Mouse (Mus musculus): ENCODE data around the gene Itgam. TPM values are rescaled to one million over a fixed set of nuclear protein-coding genes. Genes with fewer than 3 reads are reported as not detected.
"Not testable (repeated sequence)": the region's sequence is repeated elsewhere in the genome, so short reads cannot be mapped to it uniquely, and the experiment has no call there.

Itgam gene
- polyA plus RNA-seq, 1 experiment: 4.2 TPM

DNA sequence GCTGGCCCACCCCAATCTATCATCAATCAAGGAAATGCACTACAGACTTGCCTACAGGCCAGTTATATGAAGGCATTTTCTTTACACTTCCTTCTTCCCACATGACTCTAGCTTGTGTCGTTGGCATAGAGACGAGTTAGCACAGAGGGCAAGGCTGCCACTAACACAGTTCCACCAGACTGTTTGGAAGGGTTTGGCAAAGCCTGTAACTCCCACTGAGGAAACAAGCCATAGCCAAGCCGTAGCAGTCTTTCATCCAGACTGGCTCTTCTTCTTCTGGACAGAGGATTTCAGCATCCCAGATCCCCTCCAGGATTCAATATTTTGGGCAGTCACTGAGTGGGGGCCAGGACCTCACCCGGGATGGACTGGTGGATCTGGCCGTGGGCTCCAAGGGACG, 77.2 kb downstream of the Itgam start:
- no peaks in the 10 kb centered on the region for H3K4me1 ChIP-seq (ENCODE audit: control insufficient read depth, insufficient read depth, low read length)
- 17% methylated on average over 6 of the region's 6 CpGs for WGBS
- no peak overlapping the region for H3K27ac ChIP-seq (ENCODE audit: insufficient read depth, low read length)
- no peak overlapping the region for H3K4me3 ChIP-seq (replicated peaks; ENCODE audit: insufficient read depth, low read depth, low read length)
- DNase-seq: peak; percentile 18 to 58
- H3K27me3 ChIP-seq (ENCODE audit: control insufficient read depth, insufficient read depth, low read length): no peaks in the 10 kb centered on the region
- no peak for TF ChIP-seq POLR2A (IDR thresholded peaks at IDR 0.05; ENCODE audit: borderline replicate concordance, insufficient read depth, low read length)
- TF ChIP-seq CTCF (IDR thresholded peaks at IDR 0.05; ENCODE audit: borderline replicate concordance, insufficient read depth, low read depth, low read length): no peak

DNA sequence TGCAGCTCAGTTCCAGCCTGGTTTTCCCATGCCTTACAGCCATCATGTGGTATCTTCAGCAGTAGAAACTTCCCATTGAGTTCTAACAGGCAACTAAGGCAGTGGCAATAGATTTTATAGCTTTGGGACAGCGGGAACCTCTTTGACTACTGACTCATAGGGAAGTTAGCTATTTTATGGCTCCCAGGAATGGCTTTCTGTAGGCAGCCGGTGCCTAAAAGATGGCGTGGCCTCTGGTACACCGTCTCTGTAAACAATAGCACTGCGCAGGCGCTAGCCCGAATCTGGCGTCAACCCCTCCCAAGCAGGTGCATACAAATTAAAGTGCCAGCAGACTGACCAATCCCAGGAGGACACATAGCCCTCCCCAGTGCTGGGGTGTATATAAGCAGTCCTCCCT, 88.5 kb downstream of the Itgam start:
- Histone ChIP-seq H3K27me3 (ENCODE audit: control insufficient read depth, insufficient read depth, low read length) (no peaks in the 10 kb centered on the region; the same call in 1 of the 2 replicates), H3K27ac (ENCODE audit: insufficient read depth, low read length) (no peak overlapping the region), H3K4me3 (replicated peaks; ENCODE audit: insufficient read depth, low read depth, low read length) (no peak overlapping the region), H3K4me1 (ENCODE audit: control insufficient read depth, insufficient read depth, low read length) (no peaks in the 10 kb centered on the region)
- DNase-seq: no peak
- TF ChIP-seq CTCF (IDR thresholded peaks at IDR 0.05; ENCODE audit: borderline replicate concordance, insufficient read depth, low read depth, low read length): no peak
- TF ChIP-seq POLR2A (IDR thresholded peaks at IDR 0.05; ENCODE audit: borderline replicate concordance, insufficient read depth, low read length): no peak
- 88% methylated on average over 8 of the region's 8 CpGs for WGBS

DNA sequence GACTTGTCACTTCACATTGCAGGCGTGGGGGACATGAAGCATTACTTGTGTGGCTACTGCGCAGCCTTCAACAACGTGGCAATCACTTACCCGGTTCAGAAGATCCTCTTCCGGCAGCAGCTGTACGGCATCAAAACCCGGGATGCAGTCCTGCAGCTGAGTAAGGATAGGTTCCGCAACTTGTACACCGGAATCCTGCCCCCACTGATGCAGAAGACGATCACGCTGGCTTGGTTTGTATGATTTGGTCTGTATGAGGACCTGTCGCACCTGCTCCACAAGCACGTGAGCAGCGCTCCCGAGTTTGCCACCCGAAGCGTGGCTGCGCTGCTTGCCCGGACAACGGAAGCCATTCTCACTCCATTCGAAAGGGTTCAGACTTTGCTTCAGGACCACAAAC, 91.6 kb downstream of the Itgam start, which contains the start of gene Itgad:
Gene Itgad (plus strand): TSS at position 301 of the 400 bp plus-strand sequence.
- Histone ChIP-seq H3K4me3 (replicated peaks; ENCODE audit: insufficient read depth, low read depth, low read length) (no peak within 1 kb of the TSS), H3K4me1 (ENCODE audit: control insufficient read depth, insufficient read depth, low read length) (no peaks in the 10 kb centered on the region), H3K27ac (ENCODE audit: insufficient read depth, low read length) (no peak within 1 kb of the TSS), H3K27me3 (ENCODE audit: control insufficient read depth, insufficient read depth, low read length) (no peaks in the 10 kb centered on the region)
- WGBS: 91% methylated on average over 21 of the region's 21 CpGs
- no peak for DNase-seq
- no peak for TF ChIP-seq POLR2A (IDR thresholded peaks at IDR 0.05; ENCODE audit: borderline replicate concordance, insufficient read depth, low read length)
- no peak for TF ChIP-seq CTCF (IDR thresholded peaks at IDR 0.05; ENCODE audit: borderline replicate concordance, insufficient read depth, low read depth, low read length)

DNA sequence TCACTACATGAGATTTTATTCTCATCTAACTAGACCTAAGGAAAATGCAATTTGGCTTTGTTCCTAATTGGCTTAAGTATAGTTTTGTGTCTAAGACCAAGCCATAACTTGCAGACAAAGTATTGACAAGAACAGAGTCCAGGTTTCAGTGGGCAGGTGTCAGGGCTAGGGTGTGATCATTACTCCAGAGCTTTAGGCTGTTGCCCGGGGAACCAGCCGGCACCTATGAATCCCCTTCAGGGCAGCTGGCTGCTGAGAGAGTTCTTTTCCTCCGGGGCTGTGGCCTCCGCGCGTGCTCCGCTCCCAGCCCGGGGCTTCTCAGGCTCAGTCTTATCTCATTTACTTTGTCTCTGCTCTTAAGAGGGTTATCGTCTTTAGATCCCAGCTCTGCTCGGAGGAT, 92.5 kb downstream of the Itgam start:
- 72% methylated on average over 10 of the region's 10 CpGs for WGBS
- no peak for DNase-seq
- no peaks in the 10 kb centered on the region for H3K4me1 ChIP-seq (ENCODE audit: control insufficient read depth, insufficient read depth, low read length)
- no peak overlapping the region for H3K4me3 ChIP-seq (replicated peaks; ENCODE audit: insufficient read depth, low read depth, low read length)
- TF ChIP-seq POLR2A (IDR thresholded peaks at IDR 0.05; ENCODE audit: borderline replicate concordance, insufficient read depth, low read length) (no peak), CTCF (IDR thresholded peaks at IDR 0.05; ENCODE audit: borderline replicate concordance, insufficient read depth, low read depth, low read length) (no peak)
- H3K27ac ChIP-seq (ENCODE audit: insufficient read depth, low read length): no peak overlapping the region
- no peaks in the 10 kb centered on the region for H3K27me3 ChIP-seq (ENCODE audit: control insufficient read depth, insufficient read depth, low read length)

DNA sequence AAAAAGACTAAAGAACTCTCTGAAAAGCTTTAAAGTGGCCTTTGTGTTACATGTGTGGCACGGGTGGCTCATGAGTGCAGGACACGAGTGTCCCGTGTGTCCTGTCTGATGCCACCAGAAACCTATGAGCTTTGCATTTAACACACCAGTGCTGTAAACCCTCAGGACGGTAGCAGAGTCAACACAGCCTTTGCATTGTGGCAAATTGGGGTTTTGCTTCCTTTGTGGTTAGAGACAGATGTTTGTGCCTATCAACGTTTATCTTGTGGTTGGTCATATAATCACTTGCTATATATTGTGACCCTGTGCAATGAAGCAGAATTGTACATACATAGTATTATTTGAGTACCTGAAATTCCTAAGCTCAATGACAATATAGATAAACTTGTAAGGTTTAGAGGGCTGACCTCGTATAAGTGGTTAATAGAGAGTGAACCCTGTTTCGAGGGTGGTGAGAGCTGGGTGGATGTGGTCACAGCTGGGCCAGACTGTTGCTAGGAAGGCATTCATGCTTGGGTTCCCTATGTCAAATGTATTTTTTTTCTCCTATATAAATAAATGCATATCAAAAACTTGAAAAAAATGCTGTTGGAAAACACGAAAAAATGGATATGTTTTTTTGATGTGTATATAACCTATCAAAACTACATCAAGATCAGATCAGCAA, 96.4 kb downstream of the Itgam start:
- H3K4me1 ChIP-seq (ENCODE audit: control insufficient read depth, insufficient read depth, low read length); H3K27ac ChIP-seq (ENCODE audit: insufficient read depth, low read length); H3K27me3 ChIP-seq (ENCODE audit: control insufficient read depth, insufficient read depth, low read length); DNase-seq; H3K4me3 ChIP-seq (replicated peaks; ENCODE audit: insufficient read depth, low read depth, low read length): not testable (repeated sequence)
- WGBS: 85% methylated on average over 8 of the region's 8 CpGs

DNA sequence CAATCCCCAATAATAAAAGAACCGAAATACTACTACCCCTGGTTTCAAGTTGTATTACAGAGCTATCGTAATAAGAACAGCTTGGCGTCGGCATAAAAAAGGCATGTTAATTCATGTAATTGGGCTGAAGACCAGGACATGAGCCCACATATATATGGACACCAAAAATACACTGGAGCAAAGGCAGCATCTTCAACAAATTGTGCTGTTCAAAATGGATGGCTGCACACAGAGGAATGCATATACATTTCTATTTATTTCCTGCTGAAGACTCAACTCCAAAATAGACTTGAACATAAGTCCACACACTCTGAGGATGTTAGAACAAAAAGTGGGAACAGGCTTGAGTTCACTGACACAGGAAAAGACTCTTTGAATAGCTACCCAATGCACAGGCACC, 101.6 kb downstream of the Itgam start:
- no peak for DNase-seq
- Histone ChIP-seq H3K4me3 (replicated peaks; ENCODE audit: insufficient read depth, low read depth, low read length) (no peak overlapping the region), H3K27me3 (ENCODE audit: control insufficient read depth, insufficient read depth, low read length) (no peaks in the 10 kb centered on the region), H3K27ac (ENCODE audit: insufficient read depth, low read length) (no peak overlapping the region), H3K4me1 (ENCODE audit: control insufficient read depth, insufficient read depth, low read length) (no peaks in the 10 kb centered on the region)
- 96% methylated on average over 4 of the region's 4 CpGs for WGBS
- TF ChIP-seq CTCF (IDR thresholded peaks at IDR 0.05; ENCODE audit: borderline replicate concordance, insufficient read depth, low read depth, low read length) (no peak), POLR2A (IDR thresholded peaks at IDR 0.05; ENCODE audit: borderline replicate concordance, insufficient read depth, low read length) (no peak)

DNA sequence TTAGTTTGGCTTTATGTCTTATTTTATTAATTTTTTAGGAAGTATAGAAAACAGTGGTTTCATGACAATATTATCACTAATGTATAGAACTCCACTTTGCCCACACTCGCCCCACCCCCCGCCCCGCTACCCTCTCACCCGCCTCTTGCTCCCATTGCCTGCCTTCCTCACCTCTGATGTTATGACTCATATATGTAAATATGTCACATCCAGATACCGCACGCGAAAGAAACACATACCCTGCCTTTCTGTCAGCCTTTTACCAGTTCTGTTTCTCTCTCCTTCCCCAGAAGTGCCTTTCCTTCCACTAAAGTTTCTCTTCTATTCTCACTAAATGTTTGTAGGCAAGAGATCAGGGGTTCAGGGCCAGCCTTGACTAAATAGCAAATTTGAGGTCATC, 104.0 kb downstream of the Itgam start:
- WGBS: 88% methylated on average over 7 of the region's 7 CpGs
- Histone ChIP-seq H3K4me1 (ENCODE audit: control insufficient read depth, insufficient read depth, low read length) (no peaks in the 10 kb centered on the region), H3K27me3 (ENCODE audit: control insufficient read depth, insufficient read depth, low read length) (no peaks in the 10 kb centered on the region), H3K27ac (ENCODE audit: insufficient read depth, low read length) (no peak overlapping the region), H3K4me3 (replicated peaks; ENCODE audit: insufficient read depth, low read depth, low read length) (no peak overlapping the region)
- DNase-seq: no peak
- TF ChIP-seq POLR2A (IDR thresholded peaks at IDR 0.05; ENCODE audit: borderline replicate concordance, insufficient read depth, low read length): no peak
- TF ChIP-seq CTCF (IDR thresholded peaks at IDR 0.05; ENCODE audit: borderline replicate concordance, insufficient read depth, low read depth, low read length): no peak

Other genes with a start within 250 kb of the Itgam start
- 127 and 153 TPM in 2 replicates for gene Stx4a, start 238.3 kb upstream of the Itgam start, polyA plus RNA-seq (2012; rRNA removed)
- gene Stx1b, start 238.1 kb upstream of the Itgam start, polyA plus RNA-seq (2012; rRNA removed): 452 and 453 TPM in 2 replicates
- gene Zfp646, start 186.4 kb upstream of the Itgam start, polyA plus RNA-seq (2012; rRNA removed): 17.8 and 18.8 TPM in 2 replicates
- gene Zfp668, start 185.8 kb upstream of the Itgam start, polyA plus RNA-seq (2012; rRNA removed): 10.9 TPM in 2 replicates
- gene Prss53, start 171.7 kb upstream of the Itgam start, polyA plus RNA-seq (2012; rRNA removed): 5.3 and 6.3 TPM in 2 replicates
- gene Gm21974, start 167.2 kb upstream of the Itgam start, polyA plus RNA-seq (2012; rRNA removed): not detected in 2 replicates
- 61.5 and 63.1 TPM in 2 replicates for gene Vkorc1, start 167.0 kb upstream of the Itgam start, polyA plus RNA-seq (2012; rRNA removed)
- 69.7 and 71.5 TPM in 2 replicates for gene Bckdk, start 158.6 kb upstream of the Itgam start, polyA plus RNA-seq (2012; rRNA removed)
- gene Kat8, start 150.1 kb upstream of the Itgam start, polyA plus RNA-seq (2012; rRNA removed): 49.1 and 50.0 TPM in 2 replicates
- gene Prss8, start 132.5 kb upstream of the Itgam start, polyA plus RNA-seq (2012; rRNA removed): 0.06 and 0.08 TPM in 2 replicates
- 15.9 and 18.9 TPM in 2 replicates for gene Prss36, start 115.9 kb upstream of the Itgam start, polyA plus RNA-seq (2012; rRNA removed)
- 451 and 486 TPM in 2 replicates for gene Fus, start 95.2 kb upstream of the Itgam start, polyA plus RNA-seq (2012; rRNA removed)
- 3.9 and 5.1 TPM in 2 replicates for gene Pycard, start 68.8 kb upstream of the Itgam start, polyA plus RNA-seq (2012; rRNA removed)
- gene Trim72, start 58.7 kb upstream of the Itgam start, polyA plus RNA-seq (2012; rRNA removed): 2.1 and 2.3 TPM in 2 replicates
- gene Gm49368, start within 50 bp of the Itgam start, polyA plus RNA-seq (2012; rRNA removed): not detected in 2 replicates
- gene Itgax, start 66.9 kb downstream of the Itgam start, polyA plus RNA-seq (2012; rRNA removed): 0.10 and 0.14 TPM in 2 replicates
- 0.92 and 1.2 TPM in 2 replicates for gene Itgad, start 91.7 kb downstream of the Itgam start, polyA plus RNA-seq (2012; rRNA removed)
- 0.82 and 0.89 TPM in 2 replicates for gene Cox6a2, start 143.7 kb downstream of the Itgam start, polyA plus RNA-seq (2012; rRNA removed)
- 16.1 and 17.2 TPM in 2 replicates for gene Armc5, start 174.7 kb downstream of the Itgam start, polyA plus RNA-seq (2012; rRNA removed)
- 2.6 and 2.8 TPM in 2 replicates for gene 9130023H24Rik, start 175.4 kb downstream of the Itgam start, polyA plus RNA-seq (2012; rRNA removed)
- 10.8 and 13.1 TPM in 2 replicates for gene Tgfb1i1, start 184.2 kb downstream of the Itgam start, polyA plus RNA-seq (2012; rRNA removed)
- 0.30 and 0.51 TPM in 2 replicates for gene Slc5a2, start 203.0 kb downstream of the Itgam start, polyA plus RNA-seq (2012; rRNA removed)
- gene BC017158, start 235.5 kb downstream of the Itgam start, polyA plus RNA-seq (2012; rRNA removed): 35.4 and 38.9 TPM in 2 replicates